Mouse (Mus musculus) heart, embryonic 15.5 days (tissue): ENCODE results near the gene Cyyr1. TPM values are rescaled to one million over a fixed set of nuclear protein-coding genes. Genes with fewer than 3 reads are reported as not detected.

Source experiments
- ATAC-seq: fragments of 200-750 bp; cut with Nextera tagmentation; replicated peaks from 2 replicates; pipeline ENCODE4 v1.8.0; 2017; ENCODE audit warnings: low read depth, moderate TSS enrichment; ENCODE audit not compliant: insufficient number of reproducible peaks, insufficient read depth, low FRiP score
- H3K27ac ChIP-seq: fragments of 300-500 bp; sonication (generic); 2 replicates; pipeline ENCODE4 v1.5.1; 2015; ENCODE audit warnings: mild to moderate bottlenecking, inconsistent platforms
- H3K27me3 ChIP-seq: fragments of 300-500 bp; sonication (generic); 2 replicates; pipeline ENCODE4 v1.6.1; 2015; ENCODE audit warnings: inconsistent platforms
- H3K36me3 ChIP-seq: fragments of 300-500 bp; sonication (generic); 2 replicates; pipeline ENCODE4 v1.6.1; 2015; ENCODE audit warnings: mild to moderate bottlenecking, inconsistent platforms
- H3K4me1 ChIP-seq: fragments of 300-500 bp; sonication (generic); replicated peaks from 2 replicates; pipeline ENCODE4 v1.6.1; 2015; ENCODE audit warnings: inconsistent platforms
- H3K4me2 ChIP-seq: fragments of 300-500 bp; sonication (generic); 2 replicates; pipeline ENCODE4 v1.6.1; 2015; ENCODE audit warnings: inconsistent platforms, mild to moderate bottlenecking, moderate library complexity
- H3K4me3 ChIP-seq: fragments of 300-500 bp; sonication (generic); 2 replicates; pipeline ENCODE4 v1.5.1; 2015; ENCODE audit warnings: mild to moderate bottlenecking, inconsistent platforms
- H3K9ac ChIP-seq: fragments of 300-500 bp; sonication (generic); 2 replicates; pipeline ENCODE4 v1.6.1; 2015; ENCODE audit warnings: mild to moderate bottlenecking, inconsistent platforms
- H3K9me3 ChIP-seq: fragments of 300-500 bp; sonication (generic); replicated peaks from 2 replicates; pipeline ENCODE4 v1.6.1; 2016; ENCODE audit warnings: inconsistent platforms
- WGBS: fragments of 180-500 bp; shearing (Covaris S2); methylation state at CpG from one replicate; pipeline ENCODE4 v1.1.7; 2015; ENCODE audit warnings: mixed read lengths; 5-methylcytosine and 5-hydroxymethylcytosine counted together
- polyA plus RNA-seq: library from polyadenylated mRNA; unstranded; fragments of >200 nt; fragmentation: Nextera tagmentation; extraction: Ambion mirVana; gene quantifications from 2 replicates; pipeline ENCODE4 v1.2.1, GENCODE M21; 2015

Gene Cyyr1
- polyA plus RNA-seq, 1 experiment from 2014 or later: 6.2 TPM

DNA sequence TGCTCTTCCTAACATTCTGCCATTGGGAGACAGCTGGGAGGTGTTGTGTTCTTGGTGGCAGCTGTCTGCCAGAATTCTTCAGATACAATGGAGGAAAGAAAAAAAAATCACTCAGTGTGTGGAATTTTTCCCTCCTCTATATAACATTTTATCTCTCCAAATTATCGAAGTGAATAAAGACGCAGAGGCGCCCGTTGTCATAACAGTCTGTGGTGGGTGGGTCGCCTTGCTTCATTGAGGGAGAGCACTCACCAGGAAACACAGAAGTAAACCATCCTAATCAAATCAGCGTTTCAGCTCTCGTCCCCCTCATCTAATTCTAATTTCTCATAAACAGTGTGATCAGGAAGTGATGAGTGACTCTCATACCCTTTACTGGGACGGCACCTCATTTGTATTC is 17.1 kb downstream of the Cyyr1 start:
- no peak overlapping the region for H3K4me2 ChIP-seq
- H3K36me3 ChIP-seq: no peaks in the 10 kb centered on the region
- no peak for ATAC-seq
- no peak overlapping the region for H3K27ac ChIP-seq
- H3K9me3 ChIP-seq: no peaks in the 10 kb centered on the region
- H3K9ac ChIP-seq: no peak overlapping the region
- 80% methylated on average over 8 of the region's 8 CpGs for WGBS
- no peaks in the 10 kb centered on the region for H3K27me3 ChIP-seq
- no peak overlapping the region for H3K4me3 ChIP-seq
- H3K4me1 ChIP-seq: no peaks in the 10 kb centered on the region

DNA sequence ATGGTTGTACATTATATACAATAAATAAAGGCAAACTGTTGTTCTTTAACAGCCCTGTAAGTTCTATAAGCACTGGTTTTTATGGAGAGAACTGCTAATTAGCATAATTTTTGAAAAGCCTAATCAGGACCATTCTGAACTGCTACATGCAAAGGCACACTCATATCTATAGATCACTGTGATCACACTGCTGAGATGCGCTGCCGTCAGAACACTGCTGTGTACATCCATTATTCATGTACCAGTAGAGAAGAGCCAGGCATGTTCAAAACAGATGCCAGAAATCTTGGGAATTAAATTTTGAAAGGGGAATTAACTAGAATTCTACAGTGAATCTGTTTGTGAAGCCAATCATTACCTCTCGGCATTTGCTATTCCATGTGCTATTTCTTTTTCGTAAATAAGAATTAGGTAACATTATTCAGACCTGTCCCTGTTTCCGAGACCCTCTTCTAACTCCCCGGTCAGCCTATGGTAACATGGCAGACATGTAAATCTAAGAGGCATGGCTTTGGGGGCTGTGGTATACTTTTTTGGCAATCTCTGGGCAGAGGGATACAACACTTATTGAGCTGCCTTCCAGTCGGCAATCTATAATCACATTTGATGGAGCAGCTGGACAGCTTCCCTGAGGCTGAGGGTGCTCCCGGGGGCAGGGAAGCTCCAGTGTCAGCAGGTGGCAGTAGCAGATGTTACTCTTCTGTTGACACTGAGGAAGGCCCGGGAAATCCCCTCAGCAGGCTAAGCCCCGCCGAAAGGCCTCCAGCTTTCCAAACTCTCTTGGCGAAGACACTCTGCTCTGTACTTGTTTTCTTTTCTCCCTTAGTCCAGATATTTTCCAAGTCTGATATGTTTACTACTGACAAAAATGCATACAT is 25.2 kb downstream of the Cyyr1 start:
- no peak for ATAC-seq
- 50% methylated on average over 12 of the region's 12 CpGs for WGBS

DNA sequence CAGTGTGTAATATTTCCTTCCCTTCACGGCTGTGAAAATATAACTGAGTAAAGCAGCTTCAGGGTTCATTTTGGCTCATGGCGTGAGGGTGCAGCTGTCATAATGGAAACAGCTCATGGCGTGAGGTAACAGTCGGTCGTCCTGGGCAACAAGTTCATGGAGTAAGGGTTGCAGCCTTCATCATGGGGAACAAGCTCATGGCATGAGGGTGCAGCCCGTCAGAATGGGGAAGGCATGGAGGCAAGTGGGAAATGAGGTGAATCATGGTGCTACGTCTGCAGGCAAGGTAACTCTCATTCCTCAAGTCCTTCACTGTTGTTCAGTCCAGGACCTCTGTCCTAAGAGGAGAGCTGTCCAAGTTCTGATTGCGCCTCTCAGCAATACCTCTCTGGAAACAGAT is 28.6 kb downstream of the Cyyr1 start:
- H3K9ac ChIP-seq: no peak overlapping the region
- no peaks in the 10 kb centered on the region for H3K9me3 ChIP-seq
- no peaks in the 10 kb centered on the region for H3K36me3 ChIP-seq
- no peak for ATAC-seq
- no peaks in the 10 kb centered on the region for H3K27me3 ChIP-seq
- no peak overlapping the region for H3K4me3 ChIP-seq
- H3K4me1 ChIP-seq: no peaks in the 10 kb centered on the region
- WGBS: 80% methylated on average over 8 of the region's 8 CpGs
- H3K27ac ChIP-seq: no peak overlapping the region
- H3K4me2 ChIP-seq: no peak overlapping the region

More for the DNA sequence above, 25.2 kb downstream of the Cyyr1 start:
- Histone ChIP-seq H3K9ac (no peak overlapping the region), H3K4me1 (no peaks in the 10 kb centered on the region), H3K27ac (no peak overlapping the region), H3K36me3 (no peaks in the 10 kb centered on the region), H3K4me3 (no peak overlapping the region), H3K27me3 (no peaks in the 10 kb centered on the region), H3K4me2 (no peak overlapping the region), H3K9me3 (no peaks in the 10 kb centered on the region)

DNA sequence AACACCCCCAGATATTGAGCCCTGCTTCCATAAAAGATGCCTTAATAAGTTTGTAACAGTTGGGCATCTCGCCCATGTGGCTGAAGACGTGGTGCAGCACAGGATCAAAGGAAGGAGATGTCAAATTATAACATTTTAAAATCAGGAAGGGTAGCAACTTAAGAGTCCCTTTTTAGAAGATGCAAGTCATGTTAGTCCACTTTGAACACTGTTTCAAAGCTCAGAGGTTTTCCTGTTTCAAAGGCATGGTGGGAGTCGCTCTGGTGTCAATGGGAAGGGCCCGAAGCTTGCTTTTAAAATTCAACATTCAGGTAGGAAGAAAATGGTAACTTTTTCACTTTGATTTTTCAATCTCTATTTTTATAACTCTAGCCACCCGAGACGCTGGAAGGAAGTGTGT is 45.9 kb downstream of the Cyyr1 start:
- H3K4me3 ChIP-seq: no peak overlapping the region
- H3K27ac ChIP-seq: no peak overlapping the region
- WGBS: 75% methylated on average over 6 of the region's 6 CpGs
- no peaks in the 10 kb centered on the region for H3K4me1 ChIP-seq
- no peak for ATAC-seq
- H3K9me3 ChIP-seq: no peaks in the 10 kb centered on the region
- no peak overlapping the region for H3K4me2 ChIP-seq
- H3K27me3 ChIP-seq: no peaks in the 10 kb centered on the region
- H3K9ac ChIP-seq: no peak overlapping the region
- no peaks in the 10 kb centered on the region for H3K36me3 ChIP-seq

DNA sequence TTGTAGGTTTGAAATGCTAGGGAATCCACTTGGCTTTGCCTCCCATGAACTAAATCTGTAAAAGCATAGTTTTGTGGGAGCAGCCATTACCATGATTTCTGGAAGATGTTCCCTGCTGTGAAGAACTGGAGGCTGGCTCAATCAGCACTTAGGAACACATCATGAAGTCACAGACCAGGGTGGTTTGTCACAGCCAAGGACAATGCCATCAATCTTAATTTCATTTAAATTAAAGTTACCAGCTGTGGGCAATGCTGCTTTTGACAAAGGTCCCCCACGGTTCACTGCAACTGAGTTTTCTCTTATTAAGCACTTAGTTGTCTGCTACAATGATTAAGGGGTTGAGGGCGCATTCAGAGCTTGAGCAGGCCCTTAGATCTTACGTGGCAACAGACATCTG is 48.1 kb downstream of the Cyyr1 start:
- 75% methylated on average over 3 of the region's 3 CpGs for WGBS
- Histone ChIP-seq H3K4me2 (no peak overlapping the region), H3K27me3 (no peaks in the 10 kb centered on the region), H3K4me3 (no peak overlapping the region), H3K27ac (no peak overlapping the region), H3K36me3 (no peaks in the 10 kb centered on the region), H3K9ac (no peak overlapping the region), H3K9me3 (no peaks in the 10 kb centered on the region), H3K4me1 (no peaks in the 10 kb centered on the region)
- ATAC-seq: no peak

DNA sequence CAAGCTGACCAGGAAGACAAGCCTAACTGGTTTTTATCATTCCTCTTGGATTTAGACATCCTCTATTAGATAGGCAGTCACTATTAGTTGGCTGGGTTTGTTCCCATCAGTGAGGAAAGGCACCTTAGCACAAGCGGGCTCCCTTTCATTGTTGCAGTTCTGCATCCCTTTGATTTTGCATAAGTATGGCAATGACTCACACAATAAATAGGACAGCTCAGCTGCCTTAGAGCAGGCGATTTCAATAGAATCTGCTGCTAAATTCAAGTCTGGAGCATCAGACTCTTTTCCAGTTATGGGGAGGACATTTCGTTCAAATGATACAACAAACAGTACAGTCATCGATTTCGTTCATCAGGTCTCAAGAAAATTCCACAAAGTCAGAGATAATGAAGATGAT is 49.8 kb downstream of the Cyyr1 start:
- H3K27ac ChIP-seq: no peak overlapping the region

DNA sequence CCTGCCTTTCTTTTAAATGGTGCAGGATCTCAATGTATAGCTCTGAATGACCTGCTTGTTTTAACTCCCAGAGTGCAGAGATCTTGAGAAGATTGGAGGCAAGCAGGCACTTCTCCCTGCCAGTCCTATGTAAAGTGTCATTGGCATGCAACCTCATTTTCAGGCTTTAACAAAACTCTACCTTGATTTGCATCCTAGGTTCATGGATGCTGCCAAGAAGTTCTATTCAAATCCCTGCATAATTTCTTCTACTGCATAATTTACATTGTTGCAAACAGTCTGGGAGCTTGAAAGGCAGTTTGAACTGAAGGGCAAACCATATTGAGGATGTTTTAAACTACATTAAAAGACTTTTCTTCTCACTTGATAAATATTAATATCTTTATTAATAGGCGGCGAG is 57.4 kb downstream of the Cyyr1 start:
- ATAC-seq: no peak
- WGBS: 89% methylated on average over 2 of the region's 2 CpGs
- H3K36me3 ChIP-seq: no peaks in the 10 kb centered on the region
- no peak overlapping the region for H3K9ac ChIP-seq
- no peaks in the 10 kb centered on the region for H3K9me3 ChIP-seq
- no peak overlapping the region for H3K4me3 ChIP-seq
- H3K27me3 ChIP-seq: no peaks in the 10 kb centered on the region
- no peak overlapping the region for H3K27ac ChIP-seq
- H3K4me1 ChIP-seq: no peaks in the 10 kb centered on the region
- H3K4me2 ChIP-seq: no peak overlapping the region

More for the DNA sequence above, 49.8 kb downstream of the Cyyr1 start:
- no peaks in the 10 kb centered on the region for H3K36me3 ChIP-seq
- H3K4me3 ChIP-seq: no peak overlapping the region
- H3K9me3 ChIP-seq: no peaks in the 10 kb centered on the region
- ATAC-seq: no peak
- no peaks in the 10 kb centered on the region for H3K27me3 ChIP-seq
- H3K4me2 ChIP-seq: no peak overlapping the region
- H3K4me1 ChIP-seq: no peaks in the 10 kb centered on the region
- no peak overlapping the region for H3K9ac ChIP-seq
- WGBS: 75% methylated on average over 5 of the region's 5 CpGs

DNA sequence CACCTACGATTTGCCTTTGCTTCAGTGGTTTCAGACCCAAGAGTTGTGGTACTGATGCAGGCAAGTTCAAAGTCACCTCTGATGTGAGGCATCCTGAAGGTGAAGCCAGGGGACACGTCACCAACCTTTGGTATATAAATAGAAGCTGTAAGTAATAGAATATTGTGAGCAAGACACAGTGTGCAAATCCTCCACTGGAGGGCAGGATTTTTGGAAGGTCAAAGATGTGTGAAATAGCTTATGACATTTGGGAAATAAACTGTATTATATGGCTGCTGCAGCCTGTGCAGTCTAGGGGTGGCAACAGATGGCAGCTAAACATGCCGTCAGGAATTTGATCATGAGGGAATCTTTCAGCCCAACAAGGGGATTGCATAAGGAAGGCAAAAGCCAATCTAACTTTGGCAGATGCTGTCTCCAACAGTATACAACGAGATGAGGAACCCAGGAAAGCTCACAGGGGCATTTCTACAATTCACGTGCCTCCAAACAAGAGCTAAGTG is 65.0 kb downstream of the Cyyr1 start:
- Histone ChIP-seq H3K4me3 (no peak overlapping the region), H3K9me3 (no peaks in the 10 kb centered on the region), H3K4me2 (no peak overlapping the region), H3K36me3 (no peaks in the 10 kb centered on the region), H3K4me1 (no peaks in the 10 kb centered on the region), H3K27ac (no peak overlapping the region), H3K9ac (no peak overlapping the region), H3K27me3 (no peaks in the 10 kb centered on the region)
- ATAC-seq: no peak
- WGBS: 66% methylated on average over 5 of the region's 5 CpGs

DNA sequence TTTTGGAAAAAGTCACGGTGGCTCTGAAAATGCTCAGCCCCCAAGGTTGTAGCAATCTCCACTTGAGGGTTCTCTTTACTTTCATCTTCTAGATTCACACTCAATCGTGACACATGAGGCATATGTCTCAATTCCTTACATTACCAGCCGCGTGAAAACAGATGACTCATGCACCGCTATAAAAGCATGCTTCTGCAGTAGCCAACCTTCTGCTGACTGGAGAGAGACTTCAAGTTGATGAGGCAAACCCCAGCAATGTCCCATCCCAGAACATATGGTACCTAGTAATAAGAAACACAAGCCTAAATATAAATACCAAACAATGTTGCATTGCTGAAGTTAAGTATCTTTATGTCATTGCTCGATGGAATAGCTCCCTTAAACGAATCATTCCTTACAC is 65.9 kb downstream of the Cyyr1 start:
- no peak for ATAC-seq
- H3K27me3 ChIP-seq: no peaks in the 10 kb centered on the region
- H3K4me3 ChIP-seq: no peak overlapping the region
- no peak overlapping the region for H3K4me2 ChIP-seq
- H3K9ac ChIP-seq: no peak overlapping the region
- H3K9me3 ChIP-seq: no peaks in the 10 kb centered on the region
- H3K4me1 ChIP-seq: no peaks in the 10 kb centered on the region
- no peaks in the 10 kb centered on the region for H3K36me3 ChIP-seq
- WGBS: 83% methylated on average over 7 of the region's 7 CpGs
- no peak overlapping the region for H3K27ac ChIP-seq

DNA sequence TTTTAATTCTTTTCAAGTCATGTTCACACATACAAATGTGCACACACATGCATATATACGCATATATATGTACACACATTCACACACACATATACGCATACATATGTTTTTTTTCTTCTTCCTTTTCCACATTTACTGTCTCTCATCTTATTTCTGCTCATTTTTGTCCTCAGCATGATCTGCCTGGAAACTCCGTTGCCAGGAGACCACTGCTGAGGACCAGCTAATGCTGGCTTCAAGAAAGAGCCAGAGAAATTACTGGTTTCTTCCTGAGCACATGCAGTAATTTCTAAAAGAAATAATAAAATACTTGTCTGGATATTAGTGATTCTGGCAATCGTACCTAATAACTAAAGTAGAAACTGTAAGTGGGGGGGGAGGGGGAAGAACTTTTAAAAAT is 68.6 kb downstream of the Cyyr1 start:
- 83% methylated on average over 4 of the region's 4 CpGs for WGBS

DNA sequence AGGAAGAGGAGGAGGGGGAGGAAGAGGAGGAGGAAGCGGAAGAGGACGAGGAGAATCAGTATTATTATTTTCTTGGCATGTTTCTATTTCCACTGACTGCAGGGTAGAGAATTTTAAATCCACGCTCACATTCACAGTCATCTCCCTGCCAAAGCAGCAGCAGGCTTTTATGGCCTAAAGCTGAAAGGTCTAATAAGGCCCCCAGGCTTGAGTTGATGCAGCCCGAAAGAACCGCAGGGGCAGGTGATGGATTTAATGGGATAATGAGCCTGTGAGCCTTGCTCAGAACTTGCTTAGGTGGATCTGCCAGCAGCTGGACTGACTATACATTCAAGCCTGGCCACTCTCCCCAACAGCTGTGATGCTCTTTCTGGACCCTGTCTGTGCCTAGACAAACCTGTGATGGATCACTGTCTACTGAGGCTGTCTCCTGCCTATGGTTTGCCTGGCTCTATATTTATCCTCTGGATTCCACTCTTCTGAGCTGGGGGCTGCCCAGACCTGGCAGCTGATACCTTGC is 78.6 kb downstream of the Cyyr1 start:
- no peak overlapping the region for H3K9ac ChIP-seq
- no peak overlapping the region for H3K4me3 ChIP-seq
- no peak overlapping the region for H3K27ac ChIP-seq
- no peak for ATAC-seq
- no peaks in the 10 kb centered on the region for H3K27me3 ChIP-seq
- no peaks in the 10 kb centered on the region for H3K36me3 ChIP-seq
- H3K9me3 ChIP-seq: no peaks in the 10 kb centered on the region
- H3K4me2 ChIP-seq: no peak overlapping the region
- 0 out of 2 replicates have a peak, but pooled peaks cover 3% of the 10 kb centered on the region for H3K4me1 ChIP-seq
- 75% methylated on average over 5 of the region's 5 CpGs for WGBS

More for the DNA sequence above, 68.6 kb downstream of the Cyyr1 start:
- Histone ChIP-seq H3K9me3 (no peaks in the 10 kb centered on the region), H3K4me3 (no peak overlapping the region), H3K36me3 (no peaks in the 10 kb centered on the region), H3K4me1 (no peaks in the 10 kb centered on the region), H3K4me2 (no peak overlapping the region), H3K27ac (no peak overlapping the region), H3K27me3 (no peaks in the 10 kb centered on the region), H3K9ac (no peak overlapping the region)
- ATAC-seq: no peak

DNA sequence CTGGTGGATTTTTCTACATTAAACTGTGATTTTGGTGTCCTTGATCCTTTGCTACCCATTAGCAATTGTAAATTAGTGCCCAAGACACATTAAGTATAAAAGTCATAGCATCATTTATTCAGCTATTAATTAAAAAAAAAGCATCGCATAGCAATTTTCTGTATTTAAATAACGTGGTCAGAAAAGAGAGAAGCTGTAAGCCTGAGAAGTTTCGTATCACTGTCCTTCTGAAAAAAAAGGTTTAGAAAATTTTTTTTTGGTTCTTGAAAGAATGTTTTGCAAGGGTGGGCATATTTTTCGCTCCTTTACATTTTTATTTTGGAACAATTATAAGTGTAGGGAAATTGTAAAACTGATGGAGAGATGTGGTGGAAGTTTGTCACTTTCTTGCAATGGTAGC is 83.1 kb downstream of the Cyyr1 start:
- no peak for ATAC-seq
- Histone ChIP-seq H3K27me3 (no peaks in the 10 kb centered on the region), H3K4me1 (0 out of 2 replicates have a peak, but pooled peaks cover 3% of the 10 kb centered on the region), H3K4me3 (no peak overlapping the region), H3K27ac (no peak overlapping the region), H3K9me3 (no peaks in the 10 kb centered on the region), H3K4me2 (no peak overlapping the region), H3K36me3 (no peaks in the 10 kb centered on the region), H3K9ac (no peak overlapping the region)
- WGBS: 90% methylated on average over 4 of the region's 4 CpGs
